Mouse (Mus musculus) lung, postnatal 0 days (tissue): ENCODE measurements around the gene Trp53.

ENCODE experiments used
- CTCF ChIP-seq: IDR thresholded peaks from 2 replicates; pipeline ENCODE4 v1.5.1; 2016; ENCODE audit warnings: antibody characterized with exemption, mild to moderate bottlenecking
- EP300 ChIP-seq: IDR thresholded peaks from 2 replicates; pipeline ENCODE4 v1.6.1; 2016; ENCODE audit warnings: antibody characterized with exemption, mild to moderate bottlenecking, control low read depth

DNA sequence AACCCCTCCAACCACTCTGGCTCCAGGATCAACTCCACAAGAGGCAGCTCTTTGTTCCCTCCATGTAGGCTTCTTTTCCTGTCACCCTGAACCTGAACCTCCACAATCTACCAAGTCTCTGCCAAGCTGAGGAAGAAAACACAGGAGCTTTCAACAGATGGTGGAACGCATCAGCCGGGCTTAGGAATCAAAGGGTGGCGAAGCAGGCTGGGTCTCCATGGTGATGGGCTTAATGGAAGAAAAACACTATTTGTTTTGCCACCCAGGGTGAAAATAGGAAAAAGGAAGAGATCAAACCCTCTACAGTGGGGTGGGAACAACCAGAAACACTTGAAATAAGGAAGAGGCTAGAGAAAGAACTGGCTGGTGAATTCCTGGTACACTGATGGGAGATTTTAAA lies 36.6 kb upstream of the Trp53 start:
- no peak for TF ChIP-seq CTCF
- TF ChIP-seq EP300, result no peak
